Mouse (Mus musculus) liver, embryonic 14 days (tissue): ENCODE results near the gene Hamp2. TPM values are rescaled to one million over a fixed set of nuclear protein-coding genes. Genes with fewer than 3 reads are reported as not detected.

ENCODE experiments used
- polyA plus RNA-seq: library from polyadenylated mRNA; depleted of rRNA; stranded (reverse); fragments of >200 nt; gene quantifications from 2 replicates; pipeline ENCODE4 v1.2.3, GENCODE M21; 2012; rRNA removed

Gene Hamp2
- not detected in 2 replicates for polyA plus RNA-seq

DNA sequence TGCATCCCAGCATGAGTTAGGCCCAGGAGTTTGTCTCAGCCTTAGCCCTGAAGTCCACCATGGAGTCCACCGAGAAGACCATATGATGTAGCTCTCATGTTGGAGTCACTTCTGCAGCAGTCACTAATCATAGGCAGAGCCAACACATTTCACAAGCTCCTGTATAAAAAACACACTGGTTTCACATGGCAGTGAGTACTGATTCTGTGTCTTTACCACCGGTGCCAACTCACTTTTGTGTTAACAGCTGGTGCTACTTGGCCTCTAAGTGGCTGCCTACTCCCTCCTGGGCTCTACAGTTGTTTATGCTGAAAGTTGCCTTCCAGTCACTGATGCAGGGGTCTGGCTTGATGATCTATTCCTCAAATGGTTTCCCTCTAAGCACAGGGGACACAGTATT is at the start of gene Hamp2:
Gene Hamp2, minus strand, starts transcription at position 101 of the 400 bp plus-strand sequence.

DNA sequence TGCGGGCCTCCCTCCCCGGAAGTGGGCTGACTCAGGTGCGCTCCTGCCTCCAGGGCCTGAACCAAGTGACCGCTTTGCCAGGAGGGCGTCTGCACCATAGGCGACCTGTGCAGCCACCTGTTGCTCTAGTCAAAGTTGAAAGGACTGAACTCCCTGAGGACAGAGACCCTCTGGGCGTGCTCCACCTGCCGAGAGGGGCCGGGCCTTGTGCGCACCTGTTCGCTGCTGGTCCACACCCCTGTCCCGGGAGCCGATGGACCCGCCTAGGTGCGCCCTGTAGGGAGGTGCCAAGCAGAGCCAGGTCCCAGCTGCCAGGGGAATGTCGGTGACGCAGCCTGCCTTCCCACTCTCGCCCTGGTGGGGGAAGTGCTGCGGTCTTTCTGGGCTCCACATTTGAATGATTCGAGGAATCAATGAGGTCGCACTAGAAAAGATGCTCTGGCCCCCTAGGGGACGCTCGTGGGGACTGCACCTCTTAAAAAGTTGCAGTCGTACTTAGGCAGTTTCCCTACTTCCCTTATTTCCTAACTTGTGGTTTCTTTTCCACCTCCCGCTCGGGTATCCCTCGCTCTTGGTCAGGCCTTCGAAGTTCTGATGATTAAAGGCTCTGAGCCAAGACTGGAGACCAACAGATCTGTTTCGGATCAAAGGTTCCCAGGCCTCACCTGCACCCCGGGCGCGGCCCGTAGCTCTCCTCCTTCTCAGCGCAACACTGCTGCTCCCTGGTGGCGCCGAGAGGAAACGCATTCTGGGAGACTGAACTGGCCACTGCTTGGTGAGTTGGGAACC is 49.2 kb upstream of the Hamp2 start, which contains the start of gene Fam187b:
Gene Fam187b, plus strand, starts transcription at position 290 of the 789 bp plus-strand sequence.

DNA sequence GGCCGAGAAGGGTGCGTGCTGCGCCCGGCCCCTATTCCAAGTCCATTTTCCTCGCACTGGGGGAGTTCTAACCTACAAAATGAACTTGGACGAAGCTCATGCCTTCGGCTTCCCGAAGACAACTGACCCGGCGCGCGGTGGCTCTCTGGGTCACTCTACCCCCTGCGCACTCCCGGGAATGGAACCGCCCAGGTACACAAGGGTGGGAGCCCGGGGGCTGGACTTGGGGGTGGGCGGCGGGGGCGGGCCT is 48.7 kb upstream of the Hamp2 start, which contains the start of gene Lsr:
Gene Lsr, minus strand, starts transcription at position 214 of the 250 bp plus-strand sequence.

DNA sequence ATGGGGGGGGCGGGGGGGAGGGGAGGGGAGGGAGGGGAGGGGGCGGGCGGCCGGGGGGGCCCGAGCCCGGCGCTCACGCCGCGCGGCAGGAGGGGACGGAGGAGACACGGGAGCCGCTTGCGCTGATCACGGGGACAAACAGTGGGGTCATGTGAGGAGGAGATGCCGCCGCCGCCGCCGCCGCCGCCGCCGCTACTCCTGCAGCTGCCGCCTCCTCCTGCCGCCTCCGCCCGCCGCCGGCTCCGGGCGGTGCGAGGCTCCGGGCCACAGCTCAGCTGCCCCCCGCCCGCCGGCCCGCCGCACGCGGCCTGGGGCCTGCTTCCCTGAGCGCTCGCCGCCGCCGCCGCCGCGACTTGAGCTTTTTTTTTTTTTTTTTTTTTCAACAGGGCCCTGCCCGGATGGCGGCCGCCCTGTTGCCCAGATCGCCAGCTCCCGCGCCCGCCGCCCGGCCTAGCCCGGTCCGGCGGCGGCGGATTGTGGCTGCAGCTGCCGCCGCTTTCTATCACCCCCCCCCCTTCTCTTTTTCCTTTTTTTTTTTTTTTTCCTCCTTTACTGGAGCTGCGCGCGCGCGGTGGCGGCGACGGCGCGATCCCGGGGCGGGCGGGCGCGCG is 32.4 kb upstream of the Hamp2 start, which contains the start of gene Usf2:
Gene Usf2, minus strand, starts transcription at position 48 of the 611 bp plus-strand sequence.

DNA sequence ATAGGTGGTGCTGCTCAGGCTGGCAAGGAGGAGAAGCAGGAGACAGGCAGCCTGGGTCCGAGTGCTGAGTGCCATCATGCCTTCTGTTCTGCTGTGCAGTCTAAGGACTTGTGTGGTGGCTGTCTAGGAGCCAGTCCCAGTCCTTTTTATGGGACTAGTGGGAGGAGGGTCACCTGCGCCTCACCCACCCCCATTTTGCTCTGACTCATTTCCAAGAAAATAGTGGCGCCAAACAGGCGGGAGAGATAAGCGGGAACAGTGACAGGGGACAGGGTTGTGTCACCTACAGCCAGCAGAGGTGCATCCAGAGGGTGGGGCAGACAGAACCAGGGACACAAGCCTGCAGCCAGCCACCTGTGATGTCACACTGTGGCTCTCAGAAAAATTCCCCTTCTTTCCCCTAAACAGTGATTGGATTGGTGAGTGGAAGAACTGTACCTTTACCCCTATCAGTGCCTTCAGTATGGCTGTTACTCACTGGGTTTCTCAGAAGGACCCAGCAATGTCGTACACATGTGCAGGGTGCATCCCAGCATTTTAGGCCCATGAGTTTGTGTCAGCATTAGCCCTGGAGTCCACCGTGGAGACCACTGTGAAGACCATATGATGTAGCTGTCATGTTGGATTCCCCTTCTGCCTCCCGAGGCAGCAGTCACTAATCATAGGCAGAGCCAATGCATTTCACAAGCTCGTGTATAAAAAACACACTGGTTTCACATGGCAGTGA is 19.6 kb upstream of the Hamp2 start, which contains the start of gene Hamp:
Gene Hamp, minus strand, starts transcription at position 124 of the 727 bp plus-strand sequence.

DNA sequence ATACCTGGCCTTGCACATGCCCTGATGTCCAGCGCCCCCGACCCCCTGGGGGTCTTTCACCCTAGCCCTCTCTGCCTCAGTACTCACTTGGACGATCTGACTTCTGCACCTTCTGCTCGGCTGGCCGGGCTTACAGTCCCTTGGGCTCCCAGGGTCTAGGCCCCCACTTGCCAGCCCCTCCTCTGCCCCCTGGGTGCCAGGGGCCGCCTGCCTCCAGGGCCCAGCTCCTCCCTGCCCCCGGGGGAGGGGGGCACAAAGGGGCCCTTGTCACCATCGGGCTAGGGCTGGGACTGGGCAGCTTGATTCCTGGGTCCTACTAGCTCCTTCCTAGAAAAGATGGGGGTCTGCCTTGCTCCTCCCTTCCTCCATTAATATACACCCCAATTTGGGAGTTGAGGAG is 9.7 kb downstream of the Hamp2 start, which contains the start of gene Mag:
Gene Mag, minus strand, starts transcription at position 142 of the 400 bp plus-strand sequence.

DNA sequence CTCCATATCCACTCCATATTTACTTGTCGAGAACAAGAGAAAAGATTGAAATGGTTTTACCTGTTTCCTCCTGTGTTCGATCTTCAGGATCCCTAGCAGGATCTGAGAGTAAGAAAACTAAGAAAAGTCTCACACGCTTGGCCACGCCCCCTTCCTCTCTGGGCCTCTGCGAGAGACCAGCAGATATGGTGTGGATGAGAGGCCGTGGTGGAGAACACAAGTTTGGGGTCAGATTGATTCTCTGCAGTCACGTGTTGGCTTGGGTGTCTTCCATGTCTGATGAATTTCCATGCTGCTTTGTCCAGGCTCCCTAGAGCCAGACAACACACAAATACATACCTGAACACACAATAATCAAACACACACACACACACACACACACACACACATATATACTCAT is 44.3 kb downstream of the Hamp2 start, which contains the start of gene Cd22:
Gene Cd22, minus strand, starts transcription at position 167 of the 400 bp plus-strand sequence.

Other genes with a start within 250 kb of the Hamp2 start
- 0.09 and 0.21 TPM in 2 replicates for gene 2200002J24Rik, start 225.8 kb downstream of the Hamp2 start, polyA plus RNA-seq
- gene Atp4a, start 212.5 kb downstream of the Hamp2 start, polyA plus RNA-seq = 0.74 and 0.90 TPM in 2 replicates
- 56.5 and 63.8 TPM in 2 replicates for gene Tmem147, start 195.1 kb downstream of the Hamp2 start, polyA plus RNA-seq
- not detected in 2 replicates for gene Gapdhs, start 181.0 kb downstream of the Hamp2 start, polyA plus RNA-seq
- 0.61 and 0.74 TPM in 2 replicates for gene Sbsn, start 173.2 kb downstream of the Hamp2 start, polyA plus RNA-seq
- gene Dmkn, start 160.9 kb downstream of the Hamp2 start, polyA plus RNA-seq = 0.16 and 0.25 TPM in 2 replicates
- gene Krtdap, start 136.8 kb downstream of the Hamp2 start, polyA plus RNA-seq = 0.20 TPM in 1 of 2 replicates, not detected in the other
- gene Ffar2, start 100.9 kb downstream of the Hamp2 start, polyA plus RNA-seq = 0.31 and 0.33 TPM in 2 replicates
- not detected in 2 replicates for gene Ffar3, start 68.5 kb downstream of the Hamp2 start, polyA plus RNA-seq
- gene Ffar1, start 63.1 kb downstream of the Hamp2 start, polyA plus RNA-seq = not detected in 2 replicates
- 0.23 and 0.37 TPM in 2 replicates for gene Cd22, start 44.3 kb downstream of the Hamp2 start, polyA plus RNA-seq
- gene Mag, start 9.8 kb downstream of the Hamp2 start, polyA plus RNA-seq = 0.17 and 0.22 TPM in 2 replicates
- 11.4 and 20.4 TPM in 2 replicates for gene Hamp, start 19.4 kb upstream of the Hamp2 start, polyA plus RNA-seq
- gene Usf2, start 32.1 kb upstream of the Hamp2 start, polyA plus RNA-seq = 45.8 and 51.7 TPM in 2 replicates
- 11.5 and 13.7 TPM in 2 replicates for gene Lsr, start 48.8 kb upstream of the Hamp2 start, polyA plus RNA-seq
- 1.3 TPM in 2 replicates for gene Fam187b, start 49.1 kb upstream of the Hamp2 start, polyA plus RNA-seq
- gene Fxyd5, start 117.8 kb upstream of the Hamp2 start, polyA plus RNA-seq = 10.0 and 11.3 TPM in 2 replicates
- 0.06 and 0.17 TPM in 2 replicates for gene Fxyd7, start 126.8 kb upstream of the Hamp2 start, polyA plus RNA-seq
- 25.3 and 31.9 TPM in 2 replicates for gene Fxyd1, start 132.5 kb upstream of the Hamp2 start, polyA plus RNA-seq
- 0.03 and 0.06 TPM in 2 replicates for gene Lgi4, start 134.7 kb upstream of the Hamp2 start, polyA plus RNA-seq
- 0.18 and 0.62 TPM in 2 replicates for gene Fxyd3, start 152.0 kb upstream of the Hamp2 start, polyA plus RNA-seq
- 38.6 and 43.5 TPM in 2 replicates for gene Hpn, start 190.6 kb upstream of the Hamp2 start, polyA plus RNA-seq
- 0.86 and 0.97 TPM in 2 replicates for gene Scn1b, start 202.3 kb upstream of the Hamp2 start, polyA plus RNA-seq
- gene Gramd1a, start 231.2 kb upstream of the Hamp2 start, polyA plus RNA-seq = 17.4 and 19.4 TPM in 2 replicates